Mouse (Mus musculus): ENCODE measurements around the gene Jtb.

DNA sequence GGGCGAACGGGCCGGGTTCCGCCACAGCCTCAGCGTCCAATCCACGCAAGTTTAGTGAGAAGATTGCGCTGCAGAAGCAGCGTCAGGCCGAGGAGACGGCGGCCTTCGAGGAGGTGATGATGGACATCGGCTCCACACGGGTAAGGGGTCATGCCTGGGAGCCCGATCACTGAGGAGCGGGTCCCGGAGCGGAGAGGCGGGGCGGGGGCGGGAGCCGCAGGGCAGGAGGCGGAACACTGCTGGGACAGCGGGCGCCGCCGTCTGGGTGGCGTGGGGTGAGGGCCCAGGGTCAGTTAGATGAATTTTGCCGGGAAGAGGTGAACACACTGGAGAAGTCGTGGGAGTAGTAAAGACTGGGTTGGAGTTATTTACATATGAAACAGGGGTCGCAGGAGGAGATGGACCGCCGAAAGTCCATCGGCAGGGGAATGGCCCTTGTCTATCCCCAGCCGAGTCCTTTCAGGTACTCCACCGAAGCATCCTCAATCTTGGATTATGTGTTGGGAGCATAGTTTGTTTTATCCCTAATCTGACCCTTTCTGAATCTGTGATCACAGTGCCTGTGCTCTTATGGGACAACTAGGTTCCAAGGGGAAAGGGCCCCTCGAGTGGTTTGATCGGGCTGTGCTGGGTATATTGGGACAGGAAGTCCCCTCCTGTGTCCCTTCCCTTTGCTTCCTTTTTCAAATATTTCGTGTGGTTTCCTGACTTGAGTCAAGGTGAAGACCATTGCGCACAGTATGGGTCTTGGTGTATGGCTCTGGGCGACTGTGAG lies 23.2 kb downstream of the Jtb start:
- TF ChIP-seq CTCF (IDR thresholded peaks at IDR 0.05; ENCODE audit: low read depth): no peak
- TF ChIP-seq EP300 (IDR thresholded peaks at IDR 0.05; ENCODE audit: low read depth): no peak; the same call in 1 of the 2 replicates
